Mouse (Mus musculus): Measurements from ENCODE around the gene Samd3.

Samd3 gene

GRCm38 (mm10) chr10:26229488-26229887 lies at the start of gene Samd3:
Gene Samd3 (plus strand): TSS chr10:26229707.
- no peak for DNase-seq

DNA sequence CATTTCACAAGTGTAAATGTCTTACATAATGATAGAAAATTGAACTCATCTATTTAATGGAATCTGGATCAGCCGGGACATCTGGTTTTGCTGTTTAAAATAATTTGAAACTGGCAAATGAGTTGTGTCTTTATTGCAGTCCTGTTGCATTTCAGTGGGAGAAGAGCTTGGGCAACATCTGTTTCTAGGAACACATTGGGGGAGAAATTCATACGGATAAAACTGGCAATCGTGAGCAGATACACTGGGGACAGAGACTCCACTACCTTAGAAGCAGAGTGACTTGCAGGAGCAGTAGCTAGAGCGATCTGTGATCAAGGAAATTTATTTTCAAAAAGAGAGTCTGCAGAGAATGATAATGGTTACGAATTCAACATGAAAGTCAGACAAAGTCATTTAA lies 44.2 kb upstream of the Samd3 start:
- DNase-seq = no peak

- DNase-seq = no peak
These were observed 38.7 kb upstream of the Samd3 start for GRCm38 (mm10) chr10:26190811-26191210.

DNA sequence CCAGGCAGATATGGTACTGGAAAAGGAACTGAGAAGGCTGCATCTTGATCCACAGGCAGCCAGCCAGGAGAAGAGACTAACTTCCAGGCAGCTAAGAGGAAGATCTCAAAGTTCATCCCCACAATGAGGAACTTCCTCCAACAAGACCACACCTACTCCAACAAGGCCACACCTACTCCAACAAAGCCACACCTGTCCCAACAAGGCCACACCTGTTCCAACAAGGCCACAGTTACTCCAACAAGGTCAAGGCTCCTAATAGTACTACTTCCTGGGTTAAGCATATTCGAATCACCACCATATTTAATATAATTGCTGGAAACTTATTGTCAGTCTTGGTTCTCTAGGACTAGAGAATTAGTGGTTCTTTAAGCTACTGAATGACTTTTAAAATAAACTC lies 34.6 kb upstream of the Samd3 start:
- no peak for DNase-seq

GRCm38 (mm10) chr10:26202708-26203368 lies 26.7 kb upstream of the Samd3 start:
- DNase-seq = no peak

GRCm38 (mm10) chr10:26220729-26221128 lies 8.8 kb upstream of the Samd3 start:
- DNase-seq = no peak

- DNase-seq = no peak
These were observed 3.3 kb upstream of the Samd3 start for GRCm38 (mm10) chr10:26226241-26226640.

DNA sequence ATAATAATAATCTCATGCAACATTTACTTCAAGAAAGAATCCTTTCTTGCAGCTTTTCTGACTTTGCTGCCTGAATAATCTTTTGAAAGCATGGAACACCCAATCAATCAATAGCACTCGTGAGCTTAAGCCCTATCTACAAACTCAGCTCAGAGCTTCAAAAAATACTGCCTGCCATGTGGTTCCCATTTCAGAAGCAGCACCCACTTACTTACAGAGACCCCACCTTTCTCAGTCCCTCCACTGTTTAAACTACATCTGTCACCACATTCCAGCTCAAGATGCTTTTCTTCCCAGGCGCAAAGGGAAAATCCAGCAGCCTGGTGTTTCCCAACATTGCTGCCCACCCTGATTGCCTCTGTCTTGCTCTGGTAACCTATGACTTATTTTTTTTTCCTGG lies 2.8 kb upstream of the Samd3 start:
- no peak for DNase-seq

DNA sequence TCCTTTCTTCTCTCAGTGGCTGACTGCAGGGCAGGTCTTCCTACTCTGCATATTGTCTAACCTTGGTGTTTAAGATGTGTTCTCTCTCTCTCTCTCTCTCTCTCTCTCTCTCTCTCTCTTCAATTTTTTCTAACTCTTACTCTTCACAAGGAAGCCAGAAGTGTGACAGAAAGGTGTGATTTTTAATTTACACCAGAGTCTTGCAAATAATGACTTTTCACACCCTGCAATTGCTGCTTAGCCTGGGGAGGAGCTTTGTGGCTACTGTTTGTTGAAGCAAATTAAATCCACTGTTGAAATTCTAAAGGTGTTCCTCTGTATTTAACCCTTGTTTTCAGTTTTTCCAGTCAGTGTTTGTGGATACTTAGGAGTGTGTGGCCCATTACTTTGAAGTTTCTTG lies 1.3 kb upstream of the Samd3 start:
- no peak for DNase-seq

GRCm38 (mm10) chr10:26232071-26232653 lies 2.7 kb downstream of the Samd3 start:
- DNase-seq = no peak

DNA sequence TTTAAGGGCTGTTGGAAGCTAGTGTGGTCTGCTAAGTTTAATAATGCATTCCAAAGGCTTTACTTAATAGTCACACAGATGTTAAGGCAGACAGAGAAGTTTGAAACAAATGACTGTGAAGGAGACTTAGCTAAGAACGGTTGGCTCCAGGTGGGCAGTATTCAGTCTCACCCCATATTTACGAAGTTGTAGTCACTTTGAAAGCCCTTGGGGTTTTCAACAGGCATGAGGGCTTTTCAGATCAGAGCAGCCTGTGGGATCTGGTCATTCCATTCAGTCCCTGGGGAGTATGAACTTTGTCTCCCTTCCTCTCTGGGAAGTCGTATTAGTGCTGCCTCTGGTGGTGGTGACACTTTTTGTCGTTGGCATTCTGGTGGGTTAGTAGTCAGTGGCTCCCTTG lies 9.1 kb downstream of the Samd3 start:
- DNase-seq = no peak

DNA sequence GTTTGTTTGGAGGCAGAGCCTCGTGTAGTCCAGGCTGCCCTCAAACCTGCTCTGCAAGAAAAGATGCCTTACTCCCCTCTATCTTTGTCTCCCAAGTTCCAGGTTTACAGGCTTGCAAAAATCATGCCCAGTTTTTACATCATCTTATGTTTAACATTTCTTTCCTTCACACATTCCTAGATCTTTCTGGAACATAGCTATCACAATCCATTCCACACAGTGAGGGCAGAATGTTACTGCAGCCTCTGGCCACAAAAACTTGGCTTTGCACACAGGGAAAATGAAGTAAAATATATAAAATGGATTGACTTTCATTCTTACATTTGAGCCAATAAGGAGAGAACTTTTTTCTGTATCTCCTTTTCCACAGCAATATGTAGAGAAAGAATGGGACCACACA lies 9.6 kb downstream of the Samd3 start:
- DNase-seq = no peak

DNA sequence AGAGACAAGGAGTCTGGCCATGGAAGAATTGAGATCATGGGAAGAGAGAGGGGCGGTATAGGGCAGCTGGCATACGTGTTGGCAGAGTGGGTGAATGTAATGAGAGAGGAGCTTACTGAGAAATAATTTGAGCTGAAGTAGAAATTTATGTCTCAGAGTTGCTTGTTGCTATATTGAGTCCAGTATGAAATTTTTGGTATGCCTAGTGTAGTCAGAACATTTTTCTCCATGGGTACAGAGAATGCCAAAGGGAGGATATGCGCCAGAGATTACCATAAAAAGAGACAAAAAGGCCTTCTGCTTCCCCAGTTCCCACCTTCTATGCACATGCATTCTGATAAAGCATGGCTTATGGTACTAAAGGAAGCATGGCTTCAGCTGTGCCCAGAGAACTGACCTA lies 13.7 kb downstream of the Samd3 start:
- no peak for DNase-seq

GRCm38 (mm10) chr10:26244466-26244865 lies 15.0 kb downstream of the Samd3 start:
- DNase-seq = no peak

- DNase-seq = no peak
These were observed 20.1 kb downstream of the Samd3 start for GRCm38 (mm10) chr10:26249426-26250165.

DNA sequence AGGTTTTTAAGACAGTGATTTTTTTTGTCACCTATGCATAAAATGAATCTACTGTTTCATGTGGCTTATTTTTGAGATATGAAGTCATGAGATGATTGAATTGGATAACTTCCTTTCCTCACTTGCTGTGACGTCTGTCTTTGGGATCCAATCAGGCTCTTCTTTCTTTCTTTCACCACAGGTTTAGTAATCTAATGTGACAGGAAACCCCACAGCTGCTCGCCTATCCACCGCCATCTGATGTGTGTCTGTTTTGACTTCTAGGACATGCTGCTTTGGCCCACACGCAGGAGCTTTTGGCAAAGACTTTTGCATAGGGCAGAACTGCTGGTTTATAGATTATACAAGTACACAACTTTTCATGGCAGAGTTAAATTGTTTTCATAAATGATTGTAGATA lies 30.4 kb downstream of the Samd3 start:
- DNase-seq = no peak

GRCm38 (mm10) chr10:26263744-26264459 lies 34.4 kb downstream of the Samd3 start:
- DNase-seq = no peak

DNA sequence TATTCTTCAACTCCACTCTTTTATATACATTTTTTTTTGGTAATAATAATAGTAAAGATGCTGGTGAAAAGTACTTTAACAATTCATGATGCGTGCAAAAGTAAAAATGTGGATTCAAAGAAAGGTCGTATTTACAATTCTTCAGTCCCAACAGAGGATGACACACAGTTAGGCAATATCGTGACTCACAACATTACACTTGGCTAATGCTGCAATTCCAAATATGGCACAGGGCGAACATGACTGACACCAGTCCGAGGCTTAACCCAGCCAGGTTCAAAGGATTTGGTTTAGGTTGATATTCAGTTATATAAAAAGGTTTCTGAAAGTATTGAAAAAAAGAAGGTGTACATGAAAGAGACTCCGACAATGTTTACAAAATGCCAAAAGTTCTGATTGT lies 45.9 kb downstream of the Samd3 start:
- no peak for DNase-seq

DNA sequence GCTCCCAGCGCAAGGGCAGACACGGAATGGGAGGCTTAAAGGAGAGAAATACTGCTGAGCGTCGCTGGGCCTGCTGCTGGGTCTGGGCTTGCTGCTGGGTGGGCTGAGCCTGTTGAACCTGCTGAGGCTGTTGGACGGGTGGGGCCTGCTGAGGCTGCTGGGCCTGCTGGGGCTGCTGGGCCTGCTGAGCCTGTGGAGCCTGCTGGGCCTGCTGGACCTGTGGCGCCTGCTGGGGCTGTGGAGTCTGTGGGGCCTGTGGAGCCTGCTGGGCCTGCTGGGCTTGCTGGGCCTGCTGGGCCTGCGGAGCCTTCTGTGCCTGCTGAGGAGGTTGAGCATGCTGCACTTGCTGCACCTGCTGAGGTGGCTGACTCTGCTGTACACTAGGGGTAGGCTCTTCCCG lies 50.5 kb downstream of the Samd3 start:
- no peak for DNase-seq

DNA sequence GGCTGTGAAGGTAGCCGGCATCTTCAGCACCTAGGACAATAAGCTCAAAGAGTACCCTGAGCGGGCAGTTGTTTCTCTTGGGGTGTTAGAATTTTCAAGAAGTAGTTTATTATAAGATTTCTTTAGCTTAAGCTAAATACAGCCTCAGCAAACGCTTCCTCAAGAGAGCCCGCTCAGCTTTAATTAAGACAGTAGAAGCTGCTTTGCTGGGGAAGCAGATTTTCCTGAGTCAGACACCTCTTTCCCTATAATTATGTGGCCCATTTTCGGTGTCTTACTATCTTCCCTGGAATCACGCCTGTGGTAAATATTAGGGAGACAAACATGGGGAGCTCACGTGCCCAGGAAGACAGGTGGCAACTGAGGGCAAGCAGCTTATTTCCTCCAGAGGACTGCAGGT lies 57.6 kb downstream of the Samd3 start:
- DNase-seq = no peak

- DNase-seq = no peak
These were observed 67.7 kb downstream of the Samd3 start for GRCm38 (mm10) chr10:26297200-26297599.

DNA sequence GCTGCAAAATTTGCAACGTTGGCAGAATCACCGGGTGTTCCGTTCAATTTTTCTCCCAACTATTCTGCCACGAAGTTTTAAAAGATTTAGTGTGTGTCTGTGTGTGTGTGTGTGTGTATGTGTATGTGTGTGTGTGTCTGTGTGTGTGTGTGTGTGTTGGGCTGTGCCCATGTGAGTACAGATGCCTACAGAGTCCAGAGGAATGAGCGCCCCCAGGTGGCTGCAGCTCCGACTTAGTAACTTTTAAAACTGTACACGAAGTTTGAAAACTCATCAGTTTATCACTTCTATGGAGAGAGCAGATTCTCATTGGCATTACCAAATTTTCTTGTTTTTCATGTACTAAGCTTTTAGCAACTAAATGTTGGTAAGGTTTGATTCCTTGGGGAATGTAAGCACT lies 68.1 kb downstream of the Samd3 start:
- DNase-seq = no peak

DNA sequence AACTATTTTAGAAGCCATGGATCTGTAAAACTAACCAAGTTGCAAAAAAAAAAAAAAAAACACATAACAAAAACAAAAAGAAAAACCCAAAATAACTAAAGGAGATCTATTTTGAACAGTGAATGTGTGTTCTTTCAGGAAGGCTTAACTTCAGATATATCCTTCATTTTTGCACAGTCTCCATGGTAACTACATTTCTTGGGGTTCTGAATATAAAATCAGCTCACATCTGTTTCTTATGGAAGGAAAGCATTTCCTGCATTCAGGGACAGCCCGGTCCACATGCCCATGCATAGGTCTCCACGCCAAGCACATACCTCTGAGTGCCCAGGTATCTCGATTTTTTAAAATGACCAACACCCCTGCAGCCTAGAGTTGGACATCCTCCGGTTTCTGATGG lies 72.8 kb downstream of the Samd3 start:
- no peak for DNase-seq

DNA sequence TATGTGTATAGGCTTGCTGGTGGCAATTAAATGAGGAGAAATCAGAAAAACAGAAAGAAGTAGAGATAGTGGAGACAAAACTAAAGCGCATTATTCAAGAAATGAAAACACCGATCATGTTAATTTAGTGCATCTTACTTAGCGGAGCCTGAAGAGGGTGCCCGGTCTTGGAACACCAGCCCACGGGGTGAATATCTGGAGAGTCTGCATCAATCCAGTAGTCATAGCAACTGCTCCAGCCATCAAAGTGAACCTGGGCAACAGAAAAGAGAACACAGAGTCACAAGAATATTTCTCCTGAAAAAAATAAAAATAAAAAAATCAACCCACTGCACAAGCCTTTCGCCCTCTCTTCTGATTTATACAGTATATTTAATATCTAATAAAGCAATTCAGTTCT lies 74.0 kb downstream of the Samd3 start:
- DNase-seq = no peak

Measured in cerebellum, adult 18-20 months (tissue).